12 mouse cellular contexts compared by ENCODE assay signal in the genomic region with DNA sequence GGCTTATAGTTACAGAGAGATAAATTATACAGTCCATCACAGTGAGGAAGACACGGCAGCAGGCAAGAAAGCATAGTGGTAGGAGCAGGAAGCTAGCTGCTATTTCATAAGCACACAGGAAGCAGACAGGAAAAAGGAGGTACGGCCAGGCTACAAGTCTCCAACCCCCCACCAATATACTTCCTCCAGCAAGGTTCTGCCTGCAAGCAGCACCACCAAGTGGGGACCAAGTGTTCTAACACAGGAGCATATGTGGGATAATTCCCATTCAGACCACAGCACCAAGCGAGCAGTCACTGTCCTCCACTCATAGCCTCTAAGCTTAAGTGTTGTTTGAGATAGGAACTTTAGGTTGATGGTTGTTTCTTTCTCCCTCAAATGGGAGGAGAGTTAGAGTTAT. TPM values are rescaled to one million over a fixed set of nuclear protein-coding genes. Genes with fewer than 3 reads are reported as not detected.
DNase-seq lines count a peak whose midpoint lies in the region; TF ChIP-seq lines count a peak whose summit lies in the region.
"Had no signal": no experiment of that assay in that cellular context is flagged by ENCODE, and none has a peak within 500 bp of the region (broad histone marks: within the 10 kb centered on the region; RNA-seq: fewer than 3 reads in every experiment).

No protein-coding gene starts in this region.

- WGBS in lung, adult 2 months, result 46% methylated on average over 3 of the region's 3 CpGs

- peak; percentile 35; the same call in 1 of the 2 replicates for TF ChIP-seq CTCF in lung, adult 2 months (IDR thresholded peaks at IDR 0.05; ENCODE audit: insufficient read depth, low read length)
- peak; percentile 8 for TF ChIP-seq CTCF in ES-Bruce4 (IDR thresholded peaks at IDR 0.05; ENCODE audit: low read depth, low read length)

- DNase-seq in gastrocnemius, adult 18-20 months (ENCODE audit: low spot score), result peak; percentile 1
- no peak for DNase-seq in gastrocnemius, postnatal 14 days
- no peak for DNase-seq in lung, adult 2 months
- DNase-seq in lung, postnatal 25 days (ENCODE audit: low spot score), result no peak
- peak; percentile 21 for DNase-seq in embryo, embryonic 10.5 days (ENCODE audit: low spot score)
- no peak for DNase-seq in right cerebral cortex, adult 2 months (ENCODE audit: low spot score in 2 of 2)
- no peak for DNase-seq in layer of hippocampus, postnatal 10 days (ENCODE audit: low spot score in 2 of 2)
- DNase-seq: kidney, adult 11 months; right cerebral cortex, postnatal 14 days had no signal

- H3K4me3 ChIP-seq in lung, adult 2 months (replicated peaks; ENCODE audit: extremely low read depth, low read depth, low read length), result no peak overlapping the region
- H3K4me3 ChIP-seq in ES-Bruce4 (ENCODE audit: low read depth, low read length), result no peak overlapping the region
- H3K4me3 ChIP-seq: forebrain, embryonic 15.5 days; heart, embryonic 12.5 days had no signal

- no peaks in the 10 kb centered on the region for H3K9me3 ChIP-seq in ES-Bruce4 (replicated peaks; ENCODE audit: control insufficient read depth, insufficient read depth, low read length, poor library complexity, severe bottlenecking)
- H3K9me3 ChIP-seq: forebrain, embryonic 15.5 days; heart, embryonic 12.5 days had no signal

- intact Hi-C loops in gastrocnemius, postnatal 14 days (cut with DNase I; ENCODE audit: low total_unique reads), result loop anchor here (10.0 kb wide), 1 partner anchor 113 kb away; no protein-coding TSS in a partner anchor

- TF ChIP-seq POLR2A in lung, adult 2 months (IDR thresholded peaks at IDR 0.05; ENCODE audit: borderline replicate concordance, extremely low read depth, low read depth, low read length), result no peak
- no peak for TF ChIP-seq POLR2A in ES-Bruce4 (IDR thresholded peaks at IDR 0.05; ENCODE audit: insufficient read depth, low read length)

- no peak overlapping the region for H3K9ac ChIP-seq in ES-Bruce4 (ENCODE audit: low read depth, poor library complexity, severe bottlenecking)
- H3K9ac ChIP-seq: forebrain, embryonic 15.5 days; heart, embryonic 12.5 days had no signal

- H3K27ac ChIP-seq in ES-Bruce4 (ENCODE audit: insufficient read depth, low read length), result no peak overlapping the region
- H3K27ac ChIP-seq: forebrain, embryonic 15.5 days had no signal

- H3K36me3 ChIP-seq in ES-Bruce4 (ENCODE audit: control insufficient read depth, insufficient read depth, low read length, poor library complexity, severe bottlenecking), result no peaks in the 10 kb centered on the region
- H3K36me3 ChIP-seq: forebrain, embryonic 15.5 days; heart, embryonic 12.5 days had no signal

- TF ChIP-seq EP300 in ES-Bruce4 (IDR thresholded peaks at IDR 0.05; ENCODE audit: insufficient read depth, low read depth, low read length), result no peak

- no peaks in the 10 kb centered on the region for H3K4me1 ChIP-seq in lung, adult 2 months (ENCODE audit: control insufficient read depth, insufficient read depth, low read length)
- no peaks in the 10 kb centered on the region for H3K4me1 ChIP-seq in ES-Bruce4 (ENCODE audit: control insufficient read depth, insufficient read depth, low read length)
- H3K4me1 ChIP-seq: heart, embryonic 12.5 days had no signal

- H3K27me3 ChIP-seq in ES-Bruce4 (ENCODE audit: control insufficient read depth, insufficient read depth, low read length, poor library complexity, severe bottlenecking), result no peaks in the 10 kb centered on the region
- H3K27me3 ChIP-seq: forebrain, embryonic 15.5 days; heart, embryonic 12.5 days had no signal

RNA-seq across cellular contexts. Expression of gene Maged1, which starts 6.3 kb away (rescaled TPM):
- total RNA-seq in gastrocnemius, adult 18-20 months (2021), result 10 to 100 TPM; 12.0 to 17.6 TPM
- total RNA-seq in gastrocnemius, postnatal 14 days (2021), result 10 to 100 TPM; 56.4 to 75.1 TPM
- 148 and 168 TPM in 2 replicates for polyA plus RNA-seq in lung, adult 2 months (2012; rRNA removed)
- 120 and 123 TPM in 2 replicates for polyA plus RNA-seq in ES-Bruce4 (2011; ENCODE audit: insufficient read depth, insufficient read length, low read depth, missing spikeins)
- total RNA-seq in layer of hippocampus, postnatal 10 days (2021), result 100 to 1,000 TPM; 519 to 525 TPM

Comparison
In these comparisons a context has a peak if more than half of its experiments do, and no peak if none do; other contexts are left out.
1. DNase-seq: peak in gastrocnemius, adult 18-20 months (single experiment) and embryo, embryonic 10.5 days (single experiment); none in gastrocnemius, postnatal 14 days (single experiment), lung, adult 2 months (single experiment), lung, postnatal 25 days (single experiment), right cerebral cortex, adult 2 months (0 of 2) and layer of hippocampus, postnatal 10 days (0 of 2).
2. RNA of gene Maged1, which starts 6.3 kb away (total RNA-seq): 519 to 525 TPM in layer of hippocampus, postnatal 10 days; 56.4 to 75.1 TPM in gastrocnemius, postnatal 14 days and 12.0 to 17.6 TPM in gastrocnemius, adult 18-20 months; every median in the first group is over 4 times any median in the second.